ENCODE assay signal across 12 mouse cellular contexts in the genomic region with DNA sequence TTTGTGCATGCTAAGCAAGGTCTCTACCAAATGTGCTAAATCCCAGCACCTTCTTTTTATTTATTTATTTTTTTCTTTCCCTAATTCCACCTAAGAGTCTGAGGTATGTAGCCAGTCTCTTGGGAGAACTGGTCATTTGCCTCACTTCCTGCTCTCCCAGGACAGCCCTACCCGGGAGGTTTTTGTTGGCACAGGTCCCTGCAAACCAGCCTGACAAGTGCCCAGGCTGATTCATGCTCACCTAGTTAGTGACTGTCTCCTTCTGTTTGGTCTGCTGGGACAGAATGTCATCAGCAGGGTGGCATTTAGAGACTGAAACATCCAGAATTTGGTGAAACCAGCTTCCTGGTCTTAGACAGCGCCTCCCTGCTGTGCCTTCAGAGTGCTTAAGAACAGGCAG. TPM values are rescaled to one million over a fixed set of nuclear protein-coding genes. Genes with fewer than 3 reads are reported as not detected.
DNase-seq lines count a peak whose midpoint lies in the region; ATAC-seq and TF ChIP-seq lines count a peak whose summit lies in the region.
"Had no signal": no experiment of that assay in that cellular context is flagged by ENCODE, and none has a peak within 500 bp of the region (broad histone marks: within the 10 kb centered on the region; RNA-seq: fewer than 3 reads in every experiment).

No protein-coding gene starts in this region.

- H3K4me3 ChIP-seq in heart, embryonic 12.5 days = no peak overlapping the region
- H3K4me3 ChIP-seq in lung, embryonic 16.5 days (ENCODE audit: low read length) = no peak overlapping the region
- no peak overlapping the region for H3K4me3 ChIP-seq in forebrain, postnatal 0 days (ENCODE audit: low read depth, low read length)
- H3K4me3 ChIP-seq in forebrain, embryonic 12.5 days (replicated peaks) = no peak overlapping the region
- H3K4me3 ChIP-seq: lung, embryonic 15.5 days had no signal

- no peak overlapping the region for H3K9ac ChIP-seq in heart, embryonic 12.5 days
- no peak overlapping the region for H3K9ac ChIP-seq in lung, embryonic 16.5 days (ENCODE audit: low read length)
- H3K9ac ChIP-seq in forebrain, postnatal 0 days = no peak overlapping the region
- no peak overlapping the region for H3K9ac ChIP-seq in forebrain, embryonic 12.5 days
- H3K9ac ChIP-seq: lung, embryonic 15.5 days had no signal

- no peak for TF ChIP-seq CTCF in forebrain, postnatal 0 days (IDR thresholded peaks at IDR 0.05; ENCODE audit: low read depth)

- H3K27me3 ChIP-seq in heart, embryonic 12.5 days (replicated peaks) = no peaks in the 10 kb centered on the region
- no peaks in the 10 kb centered on the region for H3K27me3 ChIP-seq in lung, embryonic 16.5 days (ENCODE audit: control insufficient read depth, insufficient read depth, low read depth, low read length)
- H3K27me3 ChIP-seq in forebrain, postnatal 0 days (ENCODE audit: insufficient read depth, low read length) = no peaks in the 10 kb centered on the region
- no peaks in the 10 kb centered on the region for H3K27me3 ChIP-seq in forebrain, embryonic 12.5 days
- H3K27me3 ChIP-seq: lung, embryonic 15.5 days had no signal

- H3K36me3 ChIP-seq in heart, embryonic 12.5 days = peaks cover 56% of the 10 kb centered on the region
- peaks cover 25% of the 10 kb centered on the region for H3K36me3 ChIP-seq in lung, embryonic 16.5 days (ENCODE audit: control insufficient read depth, insufficient read depth, low read length)
- H3K36me3 ChIP-seq in forebrain, postnatal 0 days (ENCODE audit: insufficient read depth) = peaks cover 35% of the 10 kb centered on the region
- H3K36me3 ChIP-seq in forebrain, embryonic 12.5 days (replicated peaks) = peaks cover 53% of the 10 kb centered on the region

- no peak for ATAC-seq in heart, embryonic 12.5 days (ENCODE audit: insufficient number of reproducible peaks, low FRiP score)
- ATAC-seq in lung, embryonic 16.5 days (ENCODE audit: low read depth) = peak; percentile 60; the same call in 1 of the 2 replicates
- ATAC-seq in forebrain, postnatal 0 days = no peak
- no peak for ATAC-seq in forebrain, embryonic 12.5 days (ENCODE audit: low FRiP score)
- ATAC-seq: CD4-positive, CD25-positive, alpha-beta regulatory T cell, adult 4 months had no signal

- 76% methylated on average over 2 of the region's 2 CpGs for WGBS in heart, embryonic 12.5 days
- 49% methylated on average over 2 of the region's 2 CpGs for WGBS in lung, embryonic 16.5 days
- WGBS in forebrain, postnatal 0 days = 83% methylated on average over 2 of the region's 2 CpGs
- WGBS in forebrain, embryonic 12.5 days = 81% methylated on average over 2 of the region's 2 CpGs

- H3K27ac ChIP-seq in heart, embryonic 12.5 days (ENCODE audit: poor library complexity, severe bottlenecking) = no peak overlapping the region
- no peak overlapping the region for H3K27ac ChIP-seq in lung, embryonic 16.5 days (ENCODE audit: low read length)
- no peak overlapping the region for H3K27ac ChIP-seq in forebrain, postnatal 0 days (ENCODE audit: low read depth, low read length)
- H3K27ac ChIP-seq in forebrain, embryonic 12.5 days = no peak overlapping the region
- H3K27ac ChIP-seq: lung, embryonic 15.5 days had no signal

- peak; percentile 49 to 61 for DNase-seq in heart, adult 18-20 months
- DNase-seq in adipocyte (ENCODE audit: low spot score) = peak; percentile 80
- DNase-seq in cerebellum, postnatal 36 days = peak; percentile 76 to 78
- DNase-seq in embryo, embryonic 10 days (ENCODE audit: low spot score) = no peak
- no peak for DNase-seq in forebrain, postnatal 0 days
- DNase-seq: thymus, postnatal 25 days had no signal

- H3K4me1 ChIP-seq in heart, embryonic 12.5 days (replicated peaks) = peaks cover 4% of the 10 kb centered on the region; the same call in 1 of the 2 replicates
- no peaks in the 10 kb centered on the region for H3K4me1 ChIP-seq in lung, embryonic 16.5 days (replicated peaks; ENCODE audit: control insufficient read depth, insufficient read depth, low read length)
- no peaks in the 10 kb centered on the region for H3K4me1 ChIP-seq in forebrain, postnatal 0 days (ENCODE audit: insufficient read depth)
- no peaks in the 10 kb centered on the region for H3K4me1 ChIP-seq in forebrain, embryonic 12.5 days
- H3K4me1 ChIP-seq: lung, embryonic 15.5 days had no signal

- H3K4me2 ChIP-seq in heart, embryonic 12.5 days = no peak overlapping the region
- no peak overlapping the region for H3K4me2 ChIP-seq in lung, embryonic 16.5 days (ENCODE audit: low read depth, low read length)
- H3K4me2 ChIP-seq in forebrain, postnatal 0 days (ENCODE audit: low read depth) = no peak overlapping the region
- H3K4me2 ChIP-seq in forebrain, embryonic 12.5 days = no peak overlapping the region
- H3K4me2 ChIP-seq: lung, embryonic 15.5 days had no signal

- H3K9me3 ChIP-seq in heart, embryonic 12.5 days (replicated peaks) = no peaks in the 10 kb centered on the region
- no peaks in the 10 kb centered on the region for H3K9me3 ChIP-seq in lung, embryonic 16.5 days (ENCODE audit: control insufficient read depth, low read length)
- H3K9me3 ChIP-seq in forebrain, postnatal 0 days (ENCODE audit: low read length) = no peaks in the 10 kb centered on the region
- H3K9me3 ChIP-seq in forebrain, embryonic 12.5 days = no peaks in the 10 kb centered on the region
- H3K9me3 ChIP-seq: lung, embryonic 15.5 days had no signal

RNA-seq across cellular contexts. Expression of a gene that starts 37.2 kb away (rescaled TPM):
- 10 to 100 TPM; 17.5 to 20.4 TPM for total RNA-seq in heart, adult 18-20 months (2021)
- polyA plus RNA-seq in heart, embryonic 12.5 days (2016; fragmentation: Nextera tagmentation; extraction: Ambion mirVana) = 7.1 and 8.2 TPM in 2 replicates
- 6.9 and 7.6 TPM in 2 replicates for polyA plus RNA-seq in lung, embryonic 16.5 days (2015; fragmentation: Nextera tagmentation; extraction: Ambion mirVana)
- total RNA-seq in forebrain, postnatal 0 days (2014; rRNA removed) = 39.4 and 41.6 TPM in 2 replicates
- polyA plus RNA-seq in forebrain, postnatal 0 days (2015; fragmentation: Nextera tagmentation; extraction: Ambion mirVana) = 4.5 and 6.8 TPM in 2 replicates
- 13.4 and 14.2 TPM in 2 replicates for polyA plus RNA-seq in forebrain, embryonic 12.5 days (2016; fragmentation: Nextera tagmentation; extraction: Ambion mirVana)

RNA-seq across cellular contexts. Expression of a gene that starts 37.5 kb away (rescaled TPM):
- 1 to 10 TPM; 3.6 to 4.2 TPM for total RNA-seq in heart, adult 18-20 months (2021)
- polyA plus RNA-seq in heart, embryonic 12.5 days (2016; fragmentation: Nextera tagmentation; extraction: Ambion mirVana) = 4.9 and 5.1 TPM in 2 replicates
- 9.5 and 11.1 TPM in 2 replicates for polyA plus RNA-seq in lung, embryonic 16.5 days (2015; fragmentation: Nextera tagmentation; extraction: Ambion mirVana)
- total RNA-seq in forebrain, postnatal 0 days (2014; rRNA removed) = 1.1 and 1.3 TPM in 2 replicates
- polyA plus RNA-seq in forebrain, postnatal 0 days (2015; fragmentation: Nextera tagmentation; extraction: Ambion mirVana) = 2.0 and 2.2 TPM in 2 replicates
- polyA plus RNA-seq in forebrain, embryonic 12.5 days (2016; fragmentation: Nextera tagmentation; extraction: Ambion mirVana) = 3.7 and 4.4 TPM in 2 replicates

RNA-seq across cellular contexts. Expression of a gene that starts 40.7 kb away (rescaled TPM):
- total RNA-seq in heart, adult 18-20 months (2021) = not detected
- polyA plus RNA-seq in heart, embryonic 12.5 days (2016; fragmentation: Nextera tagmentation; extraction: Ambion mirVana) = not detected in 2 replicates
- not detected in 2 replicates for polyA plus RNA-seq in lung, embryonic 16.5 days (2015; fragmentation: Nextera tagmentation; extraction: Ambion mirVana)
- total RNA-seq in forebrain, postnatal 0 days (2014; rRNA removed) = 0.15 TPM in 1 of 2 replicates, not detected in the other
- polyA plus RNA-seq in forebrain, postnatal 0 days (2015; fragmentation: Nextera tagmentation; extraction: Ambion mirVana) = 0.18 and 0.68 TPM in 2 replicates
- polyA plus RNA-seq in forebrain, embryonic 12.5 days (2016; fragmentation: Nextera tagmentation; extraction: Ambion mirVana) = not detected in 2 replicates
- total RNA-seq: left cerebral cortex, adult 18-20 months had no signal
- polyA plus RNA-seq: CD4-positive, CD25-positive, alpha-beta regulatory T cell, adult 4 months; lung, embryonic 15.5 days had no signal

Comparison
In these comparisons a context has a peak if more than half of its experiments do, and no peak if none do; other contexts are left out.
1. DNase-seq: peak in heart, adult 18-20 months (2 of 2), adipocyte (single experiment) and cerebellum, postnatal 36 days (2 of 2); none in embryo, embryonic 10 days (single experiment) and forebrain, postnatal 0 days (single experiment).